Mouse (Mus musculus): Measurements from ENCODE around the gene Psmb2.

The Psmb2 gene

DNA sequence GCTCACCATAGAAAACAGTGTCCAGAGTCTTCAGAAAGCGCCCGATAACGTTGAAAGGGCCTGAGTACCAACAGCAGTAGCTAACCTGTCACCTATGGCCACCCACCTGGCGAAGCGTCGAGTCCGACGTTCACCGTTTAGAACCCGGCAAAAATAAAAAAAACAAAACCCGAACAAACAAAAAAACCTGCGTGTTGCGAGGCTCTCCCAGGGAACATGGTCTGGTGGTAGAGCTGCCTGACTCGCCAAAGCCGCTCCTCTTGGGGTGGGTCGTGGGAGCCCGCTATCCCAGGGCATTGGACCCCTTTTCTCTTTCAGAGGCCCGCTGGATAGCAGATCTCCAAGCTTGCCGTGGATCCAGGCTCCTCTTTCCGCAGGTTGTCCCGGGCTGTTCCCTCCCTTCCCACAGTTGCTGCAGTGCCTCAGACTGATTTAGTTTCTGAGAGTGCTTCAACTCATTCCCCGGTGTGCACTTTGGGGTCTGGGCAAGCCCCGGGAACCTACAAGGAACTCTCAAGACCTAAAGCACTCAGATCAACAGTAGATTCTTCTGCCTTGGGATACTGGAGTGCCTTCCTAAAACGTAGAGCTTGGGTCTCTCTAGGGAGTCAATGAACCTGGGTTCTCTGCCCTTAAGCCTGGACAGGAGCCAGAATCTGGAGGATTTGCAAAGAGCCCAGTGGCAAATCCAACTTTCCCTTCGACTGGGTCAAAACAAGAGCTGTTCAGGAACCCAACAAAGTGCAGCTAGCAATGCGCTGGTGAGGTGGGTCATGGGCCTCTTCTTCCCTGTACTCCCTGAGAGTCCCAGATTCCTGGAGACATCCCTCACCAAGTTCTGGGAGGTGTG is 55.3 kb downstream of the Psmb2 start:
- DNase-seq (ENCODE audit: low spot score): no peak

DNA sequence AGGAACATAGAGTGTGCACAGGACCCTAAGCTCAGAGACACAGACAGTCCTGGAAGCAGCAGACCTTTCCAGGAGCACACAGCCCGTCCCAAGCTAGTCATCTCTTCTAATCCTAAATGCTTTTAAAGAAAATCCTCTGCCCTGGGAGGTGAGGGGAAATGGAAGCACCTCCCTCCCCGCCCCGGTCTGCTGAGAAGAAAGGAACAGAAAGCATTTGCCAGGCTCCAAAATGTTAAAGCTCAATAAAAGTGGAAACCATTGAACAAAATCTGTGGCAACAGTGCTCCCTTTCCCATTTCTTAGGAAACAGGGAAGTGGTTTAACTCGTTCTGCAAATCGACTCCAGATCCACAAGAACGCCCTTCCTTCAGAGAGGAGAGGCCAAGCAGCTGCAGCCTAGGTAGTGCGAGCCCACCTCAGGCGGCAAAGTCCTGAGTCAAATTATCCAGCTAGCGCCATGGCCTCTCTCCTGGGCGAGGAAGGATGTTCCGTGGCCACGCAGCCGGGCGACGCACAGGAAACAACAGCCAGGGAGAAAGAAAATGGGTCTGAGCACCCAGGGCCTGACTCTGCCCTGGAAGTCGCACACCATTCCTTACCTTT is 56.7 kb downstream of the Psmb2 start:
- DNase-seq (ENCODE audit: low spot score): no peak

DNA sequence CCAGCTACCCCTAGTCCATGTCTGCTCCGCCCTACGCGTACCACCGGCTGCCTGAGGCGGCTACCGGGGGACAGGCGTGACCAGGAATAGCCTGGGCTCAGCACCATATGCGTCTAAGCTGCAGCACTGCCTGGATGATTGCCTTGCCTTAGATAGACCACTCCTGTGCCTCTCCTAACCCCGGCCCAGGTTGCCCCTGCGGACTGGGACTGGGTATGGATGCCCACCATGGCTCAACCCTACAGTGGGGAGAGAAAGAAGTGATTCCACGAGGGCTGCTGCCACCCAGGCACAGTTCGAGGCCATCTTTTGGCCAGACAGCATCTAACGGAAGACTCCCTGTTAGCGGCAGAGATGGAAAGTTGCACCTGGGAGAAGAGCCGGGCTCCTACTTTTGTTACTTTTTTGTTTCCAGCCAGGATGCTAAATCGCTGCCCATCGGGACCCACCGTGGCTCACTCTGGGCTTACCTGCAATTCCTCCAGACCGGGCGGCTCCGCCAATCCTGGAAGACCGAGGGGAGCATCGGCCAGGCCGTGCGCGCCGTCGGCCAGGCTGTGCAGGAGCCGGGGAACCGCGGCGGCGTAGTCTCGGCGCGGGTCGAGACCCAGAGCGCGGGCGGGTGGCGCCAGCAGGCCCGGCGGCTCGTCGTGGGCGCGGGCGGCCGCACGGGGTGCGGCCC is 57.4 kb downstream of the Psmb2 start:
- DNase-seq (ENCODE audit: low spot score): no peak

DNA sequence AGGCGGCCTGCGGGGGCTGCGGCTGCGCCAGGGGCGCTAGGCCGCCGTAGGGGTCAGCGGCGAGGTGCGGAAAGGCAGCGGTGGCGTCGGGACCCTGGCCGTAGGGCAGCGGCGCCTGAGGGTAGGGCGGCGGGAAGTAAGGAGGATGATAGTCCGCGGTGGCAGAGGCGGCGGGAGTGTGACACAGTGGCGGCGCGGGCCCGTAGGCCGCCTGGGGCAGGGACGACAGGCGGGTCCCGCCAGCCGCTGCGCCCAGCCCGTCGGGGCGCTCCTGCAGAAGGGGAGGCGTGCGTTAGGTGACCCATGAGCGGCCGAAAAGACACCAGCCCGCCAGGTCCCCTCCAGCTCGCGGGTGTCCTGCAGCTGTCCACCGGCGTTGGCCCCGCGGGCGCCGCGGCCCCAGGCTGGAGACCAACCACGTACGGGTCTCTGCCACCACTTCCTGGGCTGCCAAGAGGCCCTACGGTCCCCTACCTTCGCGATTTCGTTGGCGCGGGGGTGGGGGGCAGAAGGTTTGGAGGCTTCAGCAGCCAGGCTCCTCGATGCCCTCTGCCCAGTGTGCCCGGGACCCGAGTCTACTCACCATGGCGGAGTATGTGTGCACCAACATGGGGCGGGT is 58.1 kb downstream of the Psmb2 start:
- no peak for DNase-seq (ENCODE audit: low spot score)

DNA sequence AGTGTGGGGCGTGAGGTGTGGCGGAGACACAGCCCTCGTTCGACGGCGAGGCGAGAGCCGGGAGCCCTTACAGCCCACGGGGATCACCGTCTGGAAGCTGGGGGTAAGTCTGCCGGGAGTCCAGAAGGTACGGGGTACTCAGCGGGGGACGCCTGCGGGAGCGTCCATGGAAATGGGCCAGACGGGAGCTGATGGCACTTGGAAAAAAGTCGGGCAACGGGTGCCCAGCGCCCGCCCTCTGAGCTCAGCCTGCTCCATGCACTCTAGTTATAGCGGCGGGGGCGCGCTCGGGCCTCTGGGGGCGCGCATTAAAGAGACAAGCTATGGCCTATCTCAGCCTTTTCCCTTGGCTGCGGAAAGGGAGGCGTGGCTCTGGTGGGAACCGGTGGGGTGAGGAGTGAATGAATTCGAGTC is 58.6 kb downstream of the Psmb2 start, which contains the start of gene Tfap2e:
Gene Tfap2e (minus strand): TSS at position 240 of the 414 bp plus-strand sequence.
- DNase-seq (ENCODE audit: low spot score): peak; percentile 26

DNA sequence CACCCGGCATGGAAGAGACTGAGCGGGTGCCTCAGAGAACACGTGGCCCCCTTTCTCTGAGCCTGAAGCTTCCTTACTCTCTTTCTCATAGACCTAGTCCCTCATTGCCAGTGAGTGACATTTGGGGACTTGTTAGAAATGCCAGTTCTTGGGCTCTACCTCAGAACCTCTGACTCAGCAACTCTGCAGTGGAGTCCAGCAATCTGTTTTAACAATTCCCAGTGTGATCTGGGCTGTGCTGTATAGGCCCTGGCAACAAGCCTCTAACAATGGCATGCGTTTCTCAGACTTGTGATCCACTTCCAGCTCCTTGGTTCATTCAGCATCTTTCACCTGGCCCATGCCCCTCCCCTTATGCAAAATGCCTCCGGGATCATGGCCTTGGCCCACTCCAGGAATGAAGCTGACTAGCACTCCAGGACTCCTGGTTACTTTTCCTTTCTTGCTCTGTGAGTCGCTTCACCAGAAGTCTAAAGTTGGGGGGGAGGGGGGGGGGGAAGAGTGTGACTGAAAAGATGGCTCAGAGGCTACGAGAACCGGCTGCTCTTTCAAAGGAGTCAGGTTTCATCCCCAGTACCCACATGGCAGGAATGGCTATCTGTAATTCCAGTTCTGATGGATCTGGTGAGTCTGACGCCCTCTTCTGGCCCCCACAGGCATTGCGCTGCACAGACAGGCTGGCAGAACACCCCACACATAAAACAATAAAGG is 62.7 kb downstream of the Psmb2 start:
- DNase-seq (ENCODE audit: low spot score): no peak

DNA sequence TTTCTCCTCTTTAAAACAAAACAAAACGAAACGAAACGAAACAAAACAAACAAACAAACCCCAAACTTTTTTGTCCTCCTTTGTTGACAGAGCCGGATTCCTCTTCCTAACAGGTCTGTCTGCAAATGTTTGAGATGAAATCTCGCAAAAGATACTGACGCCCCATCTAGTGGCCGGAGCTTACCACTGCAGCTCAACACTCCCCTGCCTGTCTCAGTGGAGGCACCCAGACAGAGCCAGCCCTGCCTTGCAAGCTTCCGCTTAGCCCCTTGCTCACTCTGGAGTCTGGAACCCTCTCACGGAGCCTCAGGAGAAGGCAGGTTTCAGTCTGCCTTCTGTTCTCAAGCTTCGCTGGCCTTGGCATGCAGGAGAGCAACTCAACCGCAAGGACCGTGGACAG is 64.0 kb downstream of the Psmb2 start:
- peak; percentile 75 for DNase-seq (ENCODE audit: low spot score)

DNA sequence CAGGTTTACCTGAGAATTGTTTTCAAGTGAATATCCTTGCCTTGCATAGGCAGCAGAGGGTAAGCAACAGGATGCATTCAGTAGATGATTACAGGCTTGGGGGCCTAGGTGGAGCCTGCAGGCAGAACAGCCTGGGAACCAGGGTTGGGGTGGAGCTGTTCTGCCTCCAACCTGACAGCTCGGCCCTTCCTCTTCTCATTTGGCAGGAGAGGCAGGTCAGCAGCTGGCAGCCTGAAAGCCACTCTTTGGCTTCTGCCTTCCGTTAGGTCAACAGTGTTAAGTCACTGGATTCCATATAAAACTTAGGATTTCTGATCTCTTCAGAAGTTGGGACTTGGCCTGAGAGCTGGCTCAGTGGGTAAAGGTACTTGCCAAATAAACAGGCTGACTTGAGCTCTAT is 65.5 kb downstream of the Psmb2 start:
- DNase-seq (ENCODE audit: low spot score): no peak

DNA sequence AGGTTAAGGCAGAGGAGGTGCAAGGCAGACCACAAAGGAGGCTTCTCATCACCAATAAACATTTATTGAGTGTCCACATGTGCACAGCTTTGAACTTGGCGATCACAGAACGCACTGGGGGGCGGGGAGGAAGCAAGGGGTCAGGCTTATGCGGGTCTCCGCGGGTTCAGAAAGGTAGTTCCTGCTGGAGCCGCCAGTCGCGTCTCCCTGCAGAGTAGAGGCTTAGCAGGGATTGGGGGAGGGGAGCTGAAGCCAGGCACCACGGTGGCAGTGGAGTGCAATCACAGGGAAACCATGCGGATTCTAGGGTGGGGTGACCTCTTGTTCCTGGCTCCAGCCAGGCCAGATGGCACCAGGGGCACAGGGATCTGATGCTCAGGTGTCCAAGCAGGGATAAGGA is 66.3 kb downstream of the Psmb2 start:
- no peak for DNase-seq (ENCODE audit: low spot score)

DNA sequence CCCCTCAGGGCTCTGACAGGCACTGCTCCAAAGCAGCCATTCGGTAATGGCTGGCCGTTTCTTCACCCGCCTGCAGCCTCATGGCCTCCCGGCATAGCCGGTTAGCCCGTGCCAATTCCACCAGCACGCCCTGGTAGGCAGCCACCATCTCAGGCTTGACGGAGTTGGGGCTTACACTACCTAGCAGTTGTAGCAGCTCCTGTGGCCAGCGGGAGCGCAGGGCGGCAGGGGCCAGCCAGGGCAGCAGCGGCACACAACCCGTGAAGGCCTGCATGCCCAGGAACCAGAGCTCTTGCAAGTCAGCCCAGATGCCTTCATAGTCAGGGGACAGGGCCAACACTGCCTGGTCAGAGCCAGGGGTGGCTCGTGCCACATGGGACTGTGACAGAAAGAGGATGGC is 67.4 kb downstream of the Psmb2 start:
- DNase-seq (ENCODE audit: low spot score): no peak

DNA sequence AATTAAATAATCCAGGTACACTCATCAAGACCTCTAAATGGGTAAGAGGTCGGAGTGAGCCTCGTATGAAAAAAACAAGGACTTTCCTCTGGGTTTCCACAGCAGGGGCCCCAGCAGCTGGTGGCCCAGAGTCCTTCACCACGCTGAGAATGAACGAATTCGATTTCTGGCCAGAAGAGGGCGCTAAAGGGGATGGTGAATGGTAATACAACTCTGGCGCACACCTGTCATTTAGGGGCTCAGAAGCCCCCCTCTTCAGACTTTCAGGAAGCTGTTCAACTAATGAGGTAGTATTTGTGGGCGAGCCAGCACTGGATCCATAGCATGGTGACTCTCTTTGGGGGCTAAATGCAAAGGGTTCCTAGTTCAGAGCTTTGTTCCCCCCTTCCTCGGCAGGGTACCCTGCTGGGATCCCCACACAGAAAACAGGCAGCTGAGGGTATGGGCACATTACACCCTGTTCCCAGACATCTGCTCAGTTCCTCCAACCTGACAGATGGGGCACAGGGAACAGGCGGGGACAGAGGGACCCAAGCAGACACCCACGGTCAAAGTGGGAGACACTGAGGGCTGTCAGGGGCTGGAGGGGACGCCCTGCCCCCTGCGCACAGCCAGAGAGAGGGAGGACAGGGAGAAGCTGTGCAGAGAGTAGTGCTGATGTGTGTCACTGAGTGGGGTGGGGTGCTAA is 68.2 kb downstream of the Psmb2 start:
- no peak for DNase-seq (ENCODE audit: low spot score)

DNA sequence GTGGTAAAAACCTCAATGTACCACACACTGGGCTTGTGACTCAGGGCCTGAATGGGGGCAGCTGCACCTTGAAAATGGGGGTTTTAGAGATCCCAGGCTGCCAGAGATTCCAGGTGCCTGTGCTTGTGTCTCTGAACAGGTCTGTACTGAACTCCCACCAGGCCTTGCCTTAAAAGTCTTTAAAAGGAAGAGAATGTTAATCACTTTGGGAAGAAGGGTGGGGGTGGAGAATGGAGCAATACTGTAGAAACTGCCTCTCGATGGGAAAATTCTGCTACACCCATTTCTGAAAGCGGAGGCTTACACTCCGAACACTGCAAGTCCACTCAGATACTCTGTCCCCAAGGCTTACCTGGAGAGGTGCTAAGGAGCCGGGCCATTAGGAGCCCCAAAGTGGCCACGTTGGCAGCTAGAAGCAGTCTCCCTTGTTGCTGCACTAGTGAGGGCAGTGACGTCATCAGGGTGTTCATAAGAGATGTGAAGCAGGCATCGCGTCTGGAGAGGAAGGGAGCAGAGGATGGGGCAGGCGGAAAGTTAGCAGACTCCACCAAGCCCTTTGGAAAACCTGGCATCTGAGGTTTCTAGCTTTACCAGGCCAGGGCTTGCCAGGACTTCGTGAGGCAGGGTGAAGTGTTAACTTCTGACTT is 68.9 kb downstream of the Psmb2 start:
- no peak for DNase-seq (ENCODE audit: low spot score)

DNA sequence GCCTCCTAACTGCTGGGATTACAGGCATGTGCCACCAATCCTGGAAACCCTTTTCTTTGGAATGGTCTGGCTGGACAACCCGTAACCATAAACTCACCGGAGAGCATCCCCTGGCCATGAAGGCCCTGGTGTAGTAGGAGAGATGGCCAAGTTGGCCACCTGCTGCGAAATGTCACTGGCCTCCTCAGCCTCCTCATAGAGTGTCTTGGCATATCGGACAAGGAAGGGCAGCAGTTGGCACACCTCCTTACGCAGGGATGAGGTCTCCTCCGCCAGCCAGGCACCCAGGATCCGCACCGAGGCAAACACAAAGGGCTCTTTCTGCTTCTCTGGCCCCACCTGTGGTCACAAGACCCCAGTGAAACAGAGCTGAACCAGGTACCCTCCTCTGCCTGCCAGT is 71.0 kb downstream of the Psmb2 start:
- DNase-seq (ENCODE audit: low spot score): no peak

DNA sequence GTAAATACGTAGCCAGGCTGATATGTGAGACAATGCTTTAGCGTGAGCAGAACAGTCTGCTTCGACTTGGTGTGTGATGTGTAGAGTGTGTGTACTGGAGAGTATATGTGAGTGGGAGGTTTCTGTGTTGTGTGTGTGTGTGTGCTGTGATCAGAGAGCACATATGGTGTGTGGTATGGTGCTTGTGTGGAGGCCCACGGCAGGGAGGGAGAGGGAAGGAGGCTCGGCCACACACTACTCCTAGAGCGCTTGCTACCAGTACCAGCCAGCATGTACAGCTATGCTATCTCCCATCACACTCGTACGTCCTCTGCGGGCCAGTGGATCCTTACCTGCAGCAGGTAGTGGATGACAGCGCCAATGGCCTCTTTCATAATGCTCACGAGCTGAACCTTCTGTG is 72.1 kb downstream of the Psmb2 start:
- no peak for DNase-seq (ENCODE audit: low spot score)

DNA sequence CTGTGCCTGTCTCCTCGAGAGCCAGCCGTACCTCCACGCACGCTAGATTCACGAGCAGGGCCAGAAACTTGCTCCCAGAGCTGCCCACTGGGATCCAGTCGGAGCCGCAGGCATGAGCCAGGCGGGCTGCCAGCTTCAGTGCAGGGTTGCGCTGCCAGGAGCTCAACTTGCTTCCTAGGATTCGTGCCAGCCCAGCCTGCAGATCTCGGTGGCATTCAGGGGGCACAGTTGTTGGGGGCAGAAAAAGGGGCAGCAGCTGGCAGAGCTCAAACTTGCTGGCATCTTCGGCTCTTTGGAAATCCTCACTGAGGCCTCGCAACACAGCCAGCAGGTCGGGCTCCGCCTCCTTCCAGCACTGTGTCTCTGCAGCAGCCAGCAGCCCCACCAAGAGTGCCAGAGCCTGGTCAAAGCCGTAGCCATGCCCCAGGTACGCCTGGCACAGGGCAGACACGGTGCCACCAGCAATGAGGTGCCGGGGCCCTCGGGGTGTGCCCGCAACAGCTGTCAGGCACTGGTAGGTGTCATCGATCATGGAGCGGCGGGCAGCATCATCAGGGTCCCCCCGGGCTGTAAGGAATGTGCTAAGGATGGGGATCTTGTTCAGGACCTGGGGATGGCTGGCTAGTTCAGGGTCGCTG is 72.7 kb downstream of the Psmb2 start:
- no peak for DNase-seq (ENCODE audit: low spot score)

DNA sequence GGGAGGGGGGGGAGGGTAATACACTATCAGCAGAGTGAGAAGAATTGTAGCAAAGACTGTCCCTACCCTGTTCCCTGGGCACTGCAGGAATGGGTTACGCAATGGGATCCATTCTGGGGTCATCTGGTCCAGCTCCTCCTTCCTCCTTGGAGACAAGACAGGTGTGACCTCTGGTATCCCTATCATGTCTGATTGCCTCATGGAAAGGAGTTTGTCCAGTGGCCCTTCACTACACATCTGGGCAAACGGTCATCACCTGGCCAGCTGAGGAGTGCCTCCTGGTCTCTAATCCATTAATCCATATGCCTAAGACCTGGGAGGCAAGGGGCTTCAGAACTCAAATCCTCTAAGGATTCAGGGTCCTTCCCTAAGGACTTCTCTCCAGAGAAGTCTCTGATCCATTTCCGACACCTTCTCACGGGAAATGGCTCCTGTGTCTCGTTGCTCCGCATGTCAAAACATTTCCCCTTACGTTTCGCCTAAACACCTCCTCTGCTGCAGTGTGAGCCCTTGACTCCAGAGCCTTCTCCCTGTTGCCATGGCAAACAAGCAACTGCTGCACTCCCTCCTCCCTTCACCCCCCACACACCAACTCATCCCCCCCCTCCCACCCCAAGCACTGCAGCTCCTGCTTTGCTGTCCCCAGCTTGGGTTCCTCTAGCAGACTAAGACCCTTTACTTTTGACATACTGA is 73.6 kb downstream of the Psmb2 start:
- no peak for DNase-seq (ENCODE audit: low spot score)

DNA sequence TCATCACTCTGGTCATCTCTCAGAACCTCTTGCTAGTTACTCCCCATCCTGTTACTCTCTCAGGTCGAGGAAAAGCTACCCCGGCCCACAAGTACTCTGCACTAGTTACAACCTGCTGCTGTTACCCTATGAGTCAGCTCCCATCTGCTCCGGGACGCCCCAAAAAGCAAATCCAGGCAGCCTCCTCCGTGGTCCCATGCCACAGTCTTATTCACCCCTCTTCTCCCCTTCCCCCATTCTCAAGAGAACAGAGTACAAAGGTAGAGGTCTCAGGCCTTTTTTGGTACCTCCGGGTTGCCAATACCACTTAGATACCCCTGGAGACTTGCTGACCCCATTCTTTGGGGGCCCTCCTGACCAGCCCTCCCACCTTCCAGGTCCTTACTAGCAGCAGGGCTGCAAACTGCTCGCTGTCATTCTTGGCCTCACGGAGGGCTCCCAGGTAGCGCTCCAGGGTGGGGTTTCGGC is 74.2 kb downstream of the Psmb2 start:
- DNase-seq (ENCODE audit: low spot score): no peak

DNA sequence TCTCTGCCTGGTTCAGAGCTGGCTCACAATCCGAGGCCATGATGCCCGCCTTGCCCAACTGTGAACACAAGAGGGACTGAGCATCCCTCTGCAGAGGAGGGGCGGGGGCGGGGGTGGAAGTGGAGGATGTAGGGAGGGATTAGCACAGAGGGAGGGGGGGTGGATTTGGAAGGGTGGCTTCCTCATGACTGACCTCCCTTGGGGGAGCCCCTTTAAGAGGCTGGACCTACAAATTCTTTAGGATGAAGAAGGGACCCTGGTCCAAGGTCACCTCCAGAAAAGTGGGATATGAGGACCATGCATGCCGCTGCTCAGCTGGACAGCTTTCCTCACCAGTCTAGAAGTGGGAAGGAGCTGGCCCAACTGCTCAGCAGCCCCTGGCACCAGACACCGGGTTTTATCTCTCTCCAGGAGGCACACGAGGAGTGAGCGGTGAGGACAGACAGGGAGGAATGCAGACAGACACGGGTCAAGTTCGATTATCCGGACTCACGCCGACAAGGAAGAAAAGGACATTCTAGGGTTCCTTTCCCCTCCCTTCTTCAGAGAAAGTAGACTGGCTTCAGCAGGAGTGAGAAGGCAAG is 74.7 kb downstream of the Psmb2 start:
- DNase-seq (ENCODE audit: low spot score): no peak

DNA sequence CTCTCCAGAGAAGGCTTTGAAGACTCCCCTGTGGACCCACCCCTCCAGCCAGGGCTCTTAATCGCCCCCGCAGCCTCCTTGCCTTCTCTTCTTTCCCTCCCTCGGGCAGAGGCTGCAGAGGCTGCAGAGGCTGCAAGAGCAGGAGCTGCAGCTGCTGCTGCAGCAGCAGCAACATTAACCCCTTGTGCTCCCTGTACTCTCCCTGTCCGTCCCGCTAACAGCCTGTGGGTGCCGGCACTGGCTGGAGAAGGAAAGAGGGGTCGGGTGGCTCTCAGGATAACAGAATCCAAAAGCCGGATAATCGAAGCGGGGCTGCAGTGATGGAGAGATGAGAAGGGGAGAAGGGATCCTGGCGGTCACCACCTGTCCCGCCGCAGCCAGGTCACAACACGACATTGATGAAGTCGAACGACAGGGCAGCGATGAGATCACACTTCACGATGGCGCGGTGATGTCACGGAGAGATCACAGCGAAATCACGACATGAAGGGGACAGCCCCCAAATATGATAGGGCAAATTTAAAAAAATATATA is 75.2 kb downstream of the Psmb2 start:
- DNase-seq (ENCODE audit: low spot score): peak; percentile 32
